Mouse (Mus musculus): ENCODE results near the gene Ttc23l.

GRCm38 (mm10) chr15:10540271-10541088, 18.0 kb downstream of the Ttc23l start:
- TF ChIP-seq POLR2A (IDR thresholded peaks at IDR 0.05; ENCODE audit: low read depth, low read length) = no peak
- TF ChIP-seq CTCF (IDR thresholded peaks at IDR 0.05; ENCODE audit: borderline replicate concordance, insufficient read depth, low read length) = no peak

Measured in embryonic fibroblast, embryonic 13.5 days (primary cell).